Mouse (Mus musculus): Measurements from ENCODE around the gene Itga5. TPM values are rescaled to one million over a fixed set of nuclear protein-coding genes. Genes with fewer than 3 reads are reported as not detected.

The Itga5 gene
- total and polyA plus RNA-seq, 2 experiments = 3.0 to 28.1 TPM

DNA sequence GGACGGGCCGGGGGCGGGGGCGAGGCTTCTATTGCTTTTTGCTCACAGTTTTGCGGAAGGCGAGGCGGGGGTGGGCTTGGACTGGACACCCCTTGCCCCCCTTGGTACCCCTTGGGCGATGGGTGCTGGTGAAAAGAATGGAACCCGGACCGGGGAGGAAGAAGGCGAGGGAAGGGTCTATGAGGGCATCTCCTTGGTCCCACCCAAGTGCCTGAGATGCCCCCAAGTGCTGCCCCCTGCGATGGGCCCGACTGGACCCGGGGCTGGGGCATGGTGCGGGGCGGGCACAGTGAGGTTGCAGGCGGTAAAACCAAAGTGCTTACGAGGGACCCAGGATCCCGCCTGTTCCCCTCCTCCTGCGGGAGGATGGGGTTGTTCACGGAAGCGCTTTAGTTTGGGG is 52.4 kb downstream of the Itga5 start:
- H3K4me3 ChIP-seq (ENCODE audit: insufficient read depth, low read depth, low read length) = no peak overlapping the region
- H3K4me1 ChIP-seq (ENCODE audit: control insufficient read depth, insufficient read depth, low read length) = peaks cover 5% of the 10 kb centered on the region

GRCm38 (mm10) chr15:103313495-103314095 is 53.0 kb downstream of the Itga5 start:
- no peak overlapping the region for H3K4me3 ChIP-seq (ENCODE audit: insufficient read depth, low read depth, low read length)
- WGBS = 40% methylated on average over 18 of the region's 18 CpGs
- TF ChIP-seq POLR2A (IDR thresholded peaks at IDR 0.05; ENCODE audit: extremely low read depth, insufficient read depth, low read length) (no peak), CTCF (IDR thresholded peaks at IDR 0.05; ENCODE audit: low read depth, low read length) (no peak)
- no peaks in the 10 kb centered on the region for H3K36me3 ChIP-seq (ENCODE audit: control insufficient read depth, insufficient read depth, low read length)
- H3K4me1 ChIP-seq (ENCODE audit: control insufficient read depth, insufficient read depth, low read length) = peaks cover 10% of the 10 kb centered on the region
- no peaks in the 10 kb centered on the region for H3K79me2 ChIP-seq (ENCODE audit: control insufficient read depth, insufficient read depth, low read length)
- H3K9ac ChIP-seq (ENCODE audit: low read depth, low read length) = no peak overlapping the region
- H3K27ac ChIP-seq (replicated peaks; ENCODE audit: insufficient read depth, low read depth, low read length) = no peak overlapping the region
- no peaks in the 10 kb centered on the region for H3K27me3 ChIP-seq (ENCODE audit: control insufficient read depth, insufficient read depth, low read length)
- peak; percentile 58 for DNase-seq (ENCODE audit: extremely low read depth, low read depth, low spot score)

More for the DNA sequence above, 52.4 kb downstream of the Itga5 start:
- TF ChIP-seq CTCF (IDR thresholded peaks at IDR 0.05; ENCODE audit: low read depth, low read length) = no peak
- no peak for TF ChIP-seq POLR2A (IDR thresholded peaks at IDR 0.05; ENCODE audit: extremely low read depth, insufficient read depth, low read length)
- WGBS = 75% methylated on average over 22 of the region's 22 CpGs
- H3K36me3 ChIP-seq (ENCODE audit: control insufficient read depth, insufficient read depth, low read length) = no peaks in the 10 kb centered on the region
- H3K27ac ChIP-seq (replicated peaks; ENCODE audit: insufficient read depth, low read depth, low read length) = no peak overlapping the region
- no peak overlapping the region for H3K9ac ChIP-seq (ENCODE audit: low read depth, low read length)
- no peak for DNase-seq (ENCODE audit: extremely low read depth, low read depth, low spot score)
- no peaks in the 10 kb centered on the region for H3K27me3 ChIP-seq (ENCODE audit: control insufficient read depth, insufficient read depth, low read length)
- no peaks in the 10 kb centered on the region for H3K79me2 ChIP-seq (ENCODE audit: control insufficient read depth, insufficient read depth, low read length)

DNA sequence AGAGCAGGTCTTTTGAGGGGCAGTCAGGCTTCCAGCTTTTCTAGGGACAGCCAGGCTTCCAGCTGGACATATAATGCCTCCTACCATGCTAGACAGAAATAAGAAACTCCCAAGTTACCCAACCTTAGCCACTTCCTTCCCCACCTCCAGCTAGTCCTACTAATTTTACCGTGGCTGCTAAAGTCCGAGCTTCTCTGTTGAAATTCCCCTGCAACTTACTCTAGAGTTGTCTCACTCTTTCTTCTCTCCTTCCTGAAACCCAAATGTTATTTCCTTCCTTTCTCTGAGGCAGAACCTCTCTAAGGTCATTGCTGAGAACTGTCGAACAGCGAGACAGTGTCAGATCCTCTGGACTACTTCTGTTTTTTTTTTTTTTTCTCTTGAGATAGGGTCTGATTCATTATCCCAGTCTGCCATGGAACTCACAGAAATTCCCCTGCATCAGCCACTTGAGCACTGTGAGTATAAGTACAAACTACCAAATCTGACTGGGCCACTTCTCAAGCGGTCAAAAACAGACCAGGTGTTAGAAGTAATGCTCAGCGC is 56.1 kb downstream of the Itga5 start, which contains the start of gene Gpr84:
Gene Gpr84 (minus strand): TSS at position 248 of the 546 bp plus-strand sequence.
- H3K9ac ChIP-seq (ENCODE audit: low read depth, low read length) = no peak within 1 kb of the TSS
- H3K4me1 ChIP-seq (ENCODE audit: control insufficient read depth, insufficient read depth, low read length) = peaks cover 25% of the 10 kb centered on the region
- H3K79me2 ChIP-seq (ENCODE audit: control insufficient read depth, insufficient read depth, low read length) = no peaks in the 10 kb centered on the region
- no peak within 1 kb of the TSS for H3K4me3 ChIP-seq (ENCODE audit: insufficient read depth, low read depth, low read length)
- no peak for DNase-seq (ENCODE audit: extremely low read depth, low read depth, low spot score)
- no peaks in the 10 kb centered on the region for H3K36me3 ChIP-seq (ENCODE audit: control insufficient read depth, insufficient read depth, low read length)
- 74% methylated on average over 6 of the region's 6 CpGs for WGBS
- no peaks in the 10 kb centered on the region for H3K27me3 ChIP-seq (ENCODE audit: control insufficient read depth, insufficient read depth, low read length)
- no peak within 1 kb of the TSS for H3K27ac ChIP-seq (replicated peaks; ENCODE audit: insufficient read depth, low read depth, low read length)
- TF ChIP-seq CTCF (IDR thresholded peaks at IDR 0.05; ENCODE audit: low read depth, low read length) (no peak), POLR2A (IDR thresholded peaks at IDR 0.05; ENCODE audit: extremely low read depth, insufficient read depth, low read length) (no peak)

DNA sequence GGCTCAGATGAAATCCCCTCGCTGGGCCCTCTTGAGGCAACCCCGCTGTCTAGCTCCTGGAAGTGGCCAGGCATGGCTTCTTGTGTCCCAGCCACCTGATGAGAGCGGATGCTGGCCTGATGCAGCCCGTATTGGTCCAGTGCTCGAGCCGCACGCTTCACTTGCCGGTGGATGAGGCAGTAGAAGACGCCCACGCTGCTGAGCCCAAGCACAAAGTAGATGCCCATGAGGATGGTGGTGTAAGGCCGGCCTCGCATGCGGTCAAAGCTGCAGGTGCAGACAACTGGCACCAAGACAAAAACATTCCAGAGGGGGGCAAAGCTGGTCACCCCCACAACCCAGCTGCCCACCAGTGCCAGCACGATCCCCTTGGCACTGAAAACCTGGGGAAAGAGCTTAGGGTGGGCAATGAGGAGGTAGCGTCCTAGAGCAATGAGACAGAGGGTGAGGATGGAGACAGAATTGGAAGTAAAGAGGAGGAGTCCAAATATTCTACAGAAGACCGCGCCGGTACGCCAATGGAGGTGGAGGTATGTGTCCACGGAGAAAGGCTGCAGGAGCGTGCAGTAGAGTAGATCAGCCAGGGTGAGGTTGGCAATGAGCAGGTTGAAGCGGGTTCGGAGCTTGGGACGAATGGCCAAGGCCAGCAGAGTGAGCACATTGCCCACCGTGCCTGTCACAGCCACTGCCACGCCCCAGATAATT is 57.5 kb downstream of the Itga5 start:
- no peaks in the 10 kb centered on the region for H3K79me2 ChIP-seq (ENCODE audit: control insufficient read depth, insufficient read depth, low read length)
- no peak for DNase-seq (ENCODE audit: extremely low read depth, low read depth, low spot score)
- H3K27me3 ChIP-seq (ENCODE audit: control insufficient read depth, insufficient read depth, low read length) = no peaks in the 10 kb centered on the region
- H3K4me3 ChIP-seq (ENCODE audit: insufficient read depth, low read depth, low read length) = peak overlapping the region; percentile 28; the same call in 1 of the 2 replicates
- peak overlapping the region; percentile 42 for H3K27ac ChIP-seq (replicated peaks; ENCODE audit: insufficient read depth, low read depth, low read length)
- peaks cover 31% of the 10 kb centered on the region for H3K4me1 ChIP-seq (ENCODE audit: control insufficient read depth, insufficient read depth, low read length)
- no peak for TF ChIP-seq POLR2A (IDR thresholded peaks at IDR 0.05; ENCODE audit: extremely low read depth, insufficient read depth, low read length)
- no peak for TF ChIP-seq CTCF (IDR thresholded peaks at IDR 0.05; ENCODE audit: low read depth, low read length)
- WGBS = 73% methylated on average over 26 of the region's 26 CpGs
- H3K9ac ChIP-seq (ENCODE audit: low read depth, low read length) = peak overlapping the region; percentile 6
- no peaks in the 10 kb centered on the region for H3K36me3 ChIP-seq (ENCODE audit: control insufficient read depth, insufficient read depth, low read length)

DNA sequence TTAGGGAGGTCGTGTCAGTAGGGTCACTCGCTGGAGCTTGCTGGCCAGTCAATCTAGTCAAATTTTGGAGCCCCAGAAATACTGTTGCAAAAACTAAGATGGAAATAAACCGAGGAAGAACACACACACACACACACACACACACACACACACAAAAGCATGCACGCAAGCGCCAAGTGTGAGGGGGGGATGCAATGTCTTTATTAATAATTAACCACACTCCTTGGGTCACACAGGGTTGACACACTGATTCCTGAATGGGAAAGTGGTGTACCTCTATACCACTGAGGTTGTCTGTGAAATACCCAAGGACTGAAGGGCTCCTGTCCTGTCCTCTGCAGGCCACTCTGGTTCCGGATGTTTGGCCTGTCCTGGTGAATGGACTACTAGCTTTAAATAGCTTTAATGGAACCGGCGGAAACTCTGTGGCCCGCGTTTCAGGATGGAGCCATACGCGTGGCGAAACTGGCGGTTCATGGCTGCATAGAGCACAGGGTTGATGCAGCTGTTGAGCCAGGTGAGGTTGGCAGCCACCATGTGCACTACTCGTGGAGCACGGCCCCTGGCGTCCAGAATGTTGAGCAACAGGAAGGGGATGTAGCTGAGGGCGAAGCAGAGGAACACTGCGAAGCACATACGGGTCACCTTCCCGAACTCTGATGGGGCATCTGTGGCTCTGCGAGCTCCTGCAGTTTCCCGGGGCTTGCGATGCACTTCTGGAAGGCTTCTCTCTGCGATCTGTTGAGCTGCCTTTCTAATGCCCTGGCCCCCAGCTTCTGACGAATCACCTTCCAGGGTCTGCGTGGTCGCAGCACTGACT is 58.3 kb downstream of the Itga5 start:
- H3K4me3 ChIP-seq (ENCODE audit: insufficient read depth, low read depth, low read length) = peak overlapping the region; percentile 28; the same call in 1 of the 2 replicates
- 17% methylated on average over 28 of the region's 28 CpGs for WGBS
- no peaks in the 10 kb centered on the region for H3K27me3 ChIP-seq (ENCODE audit: control insufficient read depth, insufficient read depth, low read length)
- peak overlapping the region; percentile 42 for H3K27ac ChIP-seq (replicated peaks; ENCODE audit: insufficient read depth, low read depth, low read length)
- H3K36me3 ChIP-seq (ENCODE audit: control insufficient read depth, insufficient read depth, low read length) = no peaks in the 10 kb centered on the region
- H3K79me2 ChIP-seq (ENCODE audit: control insufficient read depth, insufficient read depth, low read length) = no peaks in the 10 kb centered on the region
- peak overlapping the region; percentile 6 for H3K9ac ChIP-seq (ENCODE audit: low read depth, low read length)
- peak; percentile 77 for DNase-seq (ENCODE audit: extremely low read depth, low read depth, low spot score)
- peaks cover 30% of the 10 kb centered on the region for H3K4me1 ChIP-seq (ENCODE audit: control insufficient read depth, insufficient read depth, low read length)
- TF ChIP-seq POLR2A (IDR thresholded peaks at IDR 0.05; ENCODE audit: extremely low read depth, insufficient read depth, low read length) (no peak), CTCF (IDR thresholded peaks at IDR 0.05; ENCODE audit: low read depth, low read length) (peak; percentile 20; the same call in 1 of the 2 replicates)
